Mouse (Mus musculus) heart, embryonic 13.5 days (tissue): ENCODE measurements around the gene Heg1. TPM values are rescaled to one million over a fixed set of nuclear protein-coding genes. Genes with fewer than 3 reads are reported as not detected.

Experiments
- ATAC-seq: fragments of 200-750 bp; cut with Nextera tagmentation; 2 replicates; pipeline ENCODE4 v1.8.0; 2017; ENCODE audit warnings: moderate TSS enrichment; ENCODE audit not compliant: insufficient number of reproducible peaks, low FRiP score, low TSS enrichment; ENCODE audit errors: extremely low read depth
- H3K27ac ChIP-seq: fragments of 300-500 bp; sonication (generic); replicated peaks from 2 replicates; pipeline ENCODE4 v1.5.1; 2015; ENCODE audit warnings: moderate library complexity, mild to moderate bottlenecking, inconsistent platforms
- H3K27me3 ChIP-seq: fragments of 300-500 bp; sonication (generic); replicated peaks from 2 replicates; pipeline ENCODE4 v1.6.1; 2015; ENCODE audit warnings: mild to moderate bottlenecking, inconsistent platforms
- H3K36me3 ChIP-seq: fragments of 300-500 bp; sonication (generic); 2 replicates; pipeline ENCODE4 v1.6.1; 2015; ENCODE audit warnings: mild to moderate bottlenecking, inconsistent platforms
- H3K4me1 ChIP-seq: fragments of 300-500 bp; sonication (generic); 2 replicates; pipeline ENCODE4 v1.6.1; 2015; ENCODE audit warnings: inconsistent platforms
- H3K4me2 ChIP-seq: fragments of 300-500 bp; sonication (generic); 2 replicates; pipeline ENCODE4 v1.6.1; 2015; ENCODE audit warnings: inconsistent platforms, mild to moderate bottlenecking, moderate library complexity
- H3K4me3 ChIP-seq: fragments of 300-500 bp; sonication (generic); 2 replicates; pipeline ENCODE4 v1.5.1; 2015; ENCODE audit warnings: moderate library complexity, mild to moderate bottlenecking, inconsistent platforms
- H3K9ac ChIP-seq: fragments of 300-500 bp; sonication (generic); 2 replicates; pipeline ENCODE4 v1.6.1; 2015; ENCODE audit warnings: inconsistent platforms, mild to moderate bottlenecking, moderate library complexity
- H3K9me3 ChIP-seq: fragments of 300-500 bp; sonication (generic); 2 replicates; pipeline ENCODE4 v1.6.1; 2016; ENCODE audit warnings: inconsistent platforms
- WGBS: fragments of 180-500 bp; shearing (Covaris S2); methylation state at CpG from one replicate; pipeline ENCODE4 v1.1.7; 2015; ENCODE audit warnings: mixed read lengths; 5-methylcytosine and 5-hydroxymethylcytosine counted together
- polyA plus RNA-seq: library from polyadenylated mRNA; unstranded; fragments of >200 nt; fragmentation: Nextera tagmentation; extraction: Ambion mirVana; gene quantifications from 2 replicates; pipeline ENCODE4 v1.2.1, GENCODE M21; 2015

Gene Heg1
- polyA plus RNA-seq, 1 experiment from 2014 or later, result 32.3 TPM

- no peaks in the 10 kb centered on the region for H3K36me3 ChIP-seq
- H3K4me1 ChIP-seq, result peaks cover 8% of the 10 kb centered on the region
- 77% methylated on average over 1 of the region's 1 CpGs for WGBS
- H3K4me3 ChIP-seq, result no peak overlapping the region
- H3K9me3 ChIP-seq, result no peaks in the 10 kb centered on the region
- ATAC-seq, result no peak
- H3K4me2 ChIP-seq, result no peak overlapping the region
- no peak overlapping the region for H3K9ac ChIP-seq
- H3K27me3 ChIP-seq, result no peaks in the 10 kb centered on the region
- H3K27ac ChIP-seq, result no peak overlapping the region
Observed at GRCm38 (mm10) chr16:33775733-33776335, 91.7 kb downstream of the Heg1 start.

- no peak overlapping the region for H3K9ac ChIP-seq
- WGBS, result 66% methylated on average over 7 of the region's 7 CpGs
- no peaks in the 10 kb centered on the region for H3K27me3 ChIP-seq
- peaks cover 9% of the 10 kb centered on the region for H3K4me1 ChIP-seq
- no peak overlapping the region for H3K4me3 ChIP-seq
- no peak overlapping the region for H3K4me2 ChIP-seq
- H3K9me3 ChIP-seq, result no peaks in the 10 kb centered on the region
- no peaks in the 10 kb centered on the region for H3K36me3 ChIP-seq
- H3K27ac ChIP-seq, result no peak overlapping the region
- no peak for ATAC-seq
Observed at GRCm38 (mm10) chr16:33776766-33777529, 92.8 kb downstream of the Heg1 start.

- H3K9ac ChIP-seq, result no peak overlapping the region
- no peak overlapping the region for H3K4me3 ChIP-seq
- no peaks in the 10 kb centered on the region for H3K27me3 ChIP-seq
- no peaks in the 10 kb centered on the region for H3K9me3 ChIP-seq
- no peak overlapping the region for H3K27ac ChIP-seq
- H3K36me3 ChIP-seq, result no peaks in the 10 kb centered on the region
- WGBS, result 84% methylated on average over 6 of the region's 6 CpGs
- H3K4me1 ChIP-seq, result peaks cover 16% of the 10 kb centered on the region
- no peak for ATAC-seq
- no peak overlapping the region for H3K4me2 ChIP-seq
Observed at GRCm38 (mm10) chr16:33777607-33778006, 93.4 kb downstream of the Heg1 start.

GRCm38 (mm10) chr16:33781789-33782728 lies 97.9 kb downstream of the Heg1 start:
- H3K36me3 ChIP-seq, result no peaks in the 10 kb centered on the region
- H3K9ac ChIP-seq, result no peak overlapping the region
- ATAC-seq, result no peak
- H3K27me3 ChIP-seq, result no peaks in the 10 kb centered on the region
- no peaks in the 10 kb centered on the region for H3K9me3 ChIP-seq
- H3K4me3 ChIP-seq, result no peak overlapping the region
- WGBS, result 56% methylated on average over 5 of the region's 5 CpGs
- H3K4me1 ChIP-seq, result peaks cover 17% of the 10 kb centered on the region
- H3K4me2 ChIP-seq, result no peak overlapping the region
- no peak overlapping the region for H3K27ac ChIP-seq

- ATAC-seq, result no peak
- no peak overlapping the region for H3K4me2 ChIP-seq
- WGBS, result 71% methylated on average over 1 of the region's 1 CpGs
Observed at GRCm38 (mm10) chr16:33782729-33783091, 98.5 kb downstream of the Heg1 start.

GRCm38 (mm10) chr16:33784547-33784946 lies 100.4 kb downstream of the Heg1 start:
- H3K4me2 ChIP-seq, result no peak overlapping the region
- 77% methylated on average over 1 of the region's 1 CpGs for WGBS
- peaks cover 18% of the 10 kb centered on the region for H3K4me1 ChIP-seq
- no peak overlapping the region for H3K4me3 ChIP-seq
- no peak for ATAC-seq
- H3K9me3 ChIP-seq, result no peaks in the 10 kb centered on the region
- H3K27ac ChIP-seq, result no peak overlapping the region
- H3K9ac ChIP-seq, result no peak overlapping the region
- H3K27me3 ChIP-seq, result no peaks in the 10 kb centered on the region
- no peaks in the 10 kb centered on the region for H3K36me3 ChIP-seq

More at GRCm38 (mm10) chr16:33782729-33783091, 98.5 kb downstream of the Heg1 start:
- Histone ChIP-seq H3K27me3 (no peaks in the 10 kb centered on the region), H3K9me3 (no peaks in the 10 kb centered on the region), H3K36me3 (no peaks in the 10 kb centered on the region), H3K27ac (no peak overlapping the region), H3K4me1 (peaks cover 18% of the 10 kb centered on the region), H3K4me3 (no peak overlapping the region), H3K9ac (no peak overlapping the region)

DNA sequence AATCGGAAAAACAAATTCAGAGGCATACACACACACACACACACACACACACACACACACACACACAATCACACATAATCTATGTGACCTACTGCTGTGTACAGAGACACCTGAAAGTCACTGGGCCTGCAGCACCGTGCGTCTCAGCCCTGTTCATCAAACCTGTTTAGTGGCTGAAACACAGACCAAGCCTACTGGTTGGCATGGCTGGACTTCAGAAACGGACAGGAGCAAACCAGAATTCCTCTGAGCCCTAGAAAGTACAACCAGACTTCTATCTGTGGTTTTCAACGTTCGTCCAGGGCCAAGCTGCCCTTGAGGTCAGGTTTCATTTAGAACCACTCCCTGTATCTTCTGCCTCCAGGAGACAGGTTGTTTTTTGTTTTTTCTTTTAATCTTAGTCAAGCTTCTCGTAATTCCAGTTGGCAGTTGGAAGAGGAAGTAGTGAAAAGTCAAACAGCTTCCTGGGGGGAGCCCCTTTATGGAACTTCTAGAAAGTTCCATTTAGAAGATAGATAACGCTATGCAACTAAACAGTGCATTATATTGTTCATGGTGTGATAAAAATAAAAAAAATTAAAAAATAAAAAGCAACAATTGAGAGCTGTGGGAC lies 101.0 kb downstream of the Heg1 start:
- Histone ChIP-seq H3K9ac (no peak overlapping the region), H3K4me2 (no peak overlapping the region), H3K4me1 (peaks cover 18% of the 10 kb centered on the region), H3K9me3 (no peaks in the 10 kb centered on the region), H3K4me3 (no peak overlapping the region), H3K27ac (peak overlapping the region; percentile 28; the same call in 1 of the 2 replicates), H3K36me3 (no peaks in the 10 kb centered on the region), H3K27me3 (no peaks in the 10 kb centered on the region)
- 60% methylated on average over 8 of the region's 8 CpGs for WGBS
- no peak for ATAC-seq

- no peak overlapping the region for H3K27ac ChIP-seq
- WGBS, result 62% methylated on average over 7 of the region's 7 CpGs
- peaks cover 17% of the 10 kb centered on the region for H3K4me1 ChIP-seq
- no peak for ATAC-seq
- H3K9ac ChIP-seq, result no peak overlapping the region
- no peak overlapping the region for H3K4me2 ChIP-seq
- H3K9me3 ChIP-seq, result no peaks in the 10 kb centered on the region
- no peaks in the 10 kb centered on the region for H3K27me3 ChIP-seq
- no peak overlapping the region for H3K4me3 ChIP-seq
- H3K36me3 ChIP-seq, result no peaks in the 10 kb centered on the region
Observed at GRCm38 (mm10) chr16:33786657-33787390, 102.7 kb downstream of the Heg1 start.

GRCm38 (mm10) chr16:33793846-33794791 lies 109.9 kb downstream of the Heg1 start, which contains the start of gene Muc13:
Gene Muc13 (plus strand): TSS chr16:33794037.
- no peak for ATAC-seq
- H3K4me1 ChIP-seq, result no peaks in the 10 kb centered on the region
- H3K27ac ChIP-seq, result no peak within 1 kb of the TSS
- no peaks in the 10 kb centered on the region for H3K36me3 ChIP-seq
- 60% methylated on average over 10 of the region's 10 CpGs for WGBS
- no peaks in the 10 kb centered on the region for H3K27me3 ChIP-seq
- no peak within 1 kb of the TSS for H3K4me3 ChIP-seq
- H3K9me3 ChIP-seq, result no peaks in the 10 kb centered on the region
- no peak within 1 kb of the TSS for H3K4me2 ChIP-seq
- H3K9ac ChIP-seq, result no peak within 1 kb of the TSS

DNA sequence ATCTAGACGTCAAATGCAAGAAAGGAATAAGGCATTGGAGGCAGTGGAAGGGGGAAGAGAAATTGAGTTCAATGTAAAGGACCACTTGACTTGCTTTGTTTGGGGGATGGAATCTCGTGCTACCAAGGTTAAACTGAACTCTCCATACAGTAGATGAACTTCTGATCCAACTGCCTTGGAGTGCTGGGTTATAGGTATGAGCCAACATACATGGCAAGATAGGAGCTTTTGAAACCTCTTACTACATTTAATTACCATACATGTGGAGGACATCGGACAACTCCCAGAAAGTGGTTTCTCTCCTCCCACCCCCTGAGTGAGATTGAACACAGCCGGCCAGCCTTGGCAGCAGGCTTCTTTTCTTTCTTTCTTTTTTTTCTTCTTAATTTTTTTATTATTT lies 110.9 kb downstream of the Heg1 start:
- H3K4me3 ChIP-seq, result no peak overlapping the region
- WGBS, result 72% methylated on average over 4 of the region's 4 CpGs
- no peak for ATAC-seq
- no peak overlapping the region for H3K4me2 ChIP-seq
- no peak overlapping the region for H3K9ac ChIP-seq
- no peaks in the 10 kb centered on the region for H3K27me3 ChIP-seq
- no peak overlapping the region for H3K27ac ChIP-seq
- no peaks in the 10 kb centered on the region for H3K4me1 ChIP-seq
- no peaks in the 10 kb centered on the region for H3K9me3 ChIP-seq
- H3K36me3 ChIP-seq, result no peaks in the 10 kb centered on the region
